Mouse (Mus musculus): ENCODE measurements around the gene Tshz2.

GRCm38 (mm10) chr2:169749331-169749945 lies 116.6 kb downstream of the Tshz2 start:
- no peak for TF ChIP-seq CTCF (IDR thresholded peaks at IDR 0.05; ENCODE audit: low read depth)
- no peak for TF ChIP-seq EP300 (IDR thresholded peaks at IDR 0.05; ENCODE audit: low read depth)

Measured in liver, embryonic 14.5 days (tissue).